Mouse (Mus musculus) cerebellum, postnatal 36 days (tissue): ENCODE results near the gene Slc25a12.
A peak's percentile ranks its signal among the peaks of the same experiment; 100 is the strongest.

Experiments
- DNase-seq, 2 experiments: peaks; one replicate each; pipeline ENCODE4 v3.0.0; 2021 to 2022; ENCODE audit warnings: mixed read lengths in 2 of 2

The Slc25a12 gene

DNA sequence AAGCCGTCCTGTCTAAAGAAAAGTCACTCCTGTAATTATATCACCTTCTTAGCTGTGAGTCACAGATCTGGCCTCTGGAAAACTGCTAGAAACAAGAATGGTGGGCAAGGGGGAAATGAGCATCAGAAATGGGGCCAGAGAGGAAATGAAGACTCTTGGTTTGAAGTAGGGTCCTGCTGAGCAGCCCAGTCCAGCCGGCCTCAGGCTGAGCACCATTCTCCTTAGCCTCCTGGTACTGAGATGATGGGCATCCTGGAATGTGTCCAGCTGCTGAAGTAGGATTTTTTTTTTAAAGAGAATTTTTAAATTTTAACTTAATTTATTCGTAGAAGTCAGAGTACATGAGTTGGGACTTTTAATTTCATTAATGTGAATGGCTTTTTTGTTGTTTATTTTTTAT, 62.7 kb downstream of the Slc25a12 start:
- no peak for DNase-seq

DNA sequence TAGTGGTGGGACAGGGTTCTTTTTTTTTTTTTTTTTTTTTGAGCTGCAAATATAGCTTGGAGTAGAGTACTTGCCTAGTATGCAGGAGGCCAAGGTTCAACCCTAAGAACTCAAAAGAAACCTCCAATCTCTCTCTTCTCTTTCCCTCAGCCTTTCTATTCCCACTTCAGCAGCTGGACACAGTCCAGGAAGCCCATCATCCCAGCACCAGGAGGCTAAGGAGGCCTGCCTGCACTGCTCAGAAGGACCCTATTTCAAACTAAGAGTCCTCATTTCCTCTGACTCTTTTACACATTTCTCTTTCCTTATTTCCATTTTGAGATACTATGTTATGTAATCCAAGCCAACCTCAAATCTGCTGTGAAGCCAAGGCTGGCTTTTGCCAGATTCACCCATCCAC, 64.3 kb downstream of the Slc25a12 start:
- no peak for DNase-seq

DNA sequence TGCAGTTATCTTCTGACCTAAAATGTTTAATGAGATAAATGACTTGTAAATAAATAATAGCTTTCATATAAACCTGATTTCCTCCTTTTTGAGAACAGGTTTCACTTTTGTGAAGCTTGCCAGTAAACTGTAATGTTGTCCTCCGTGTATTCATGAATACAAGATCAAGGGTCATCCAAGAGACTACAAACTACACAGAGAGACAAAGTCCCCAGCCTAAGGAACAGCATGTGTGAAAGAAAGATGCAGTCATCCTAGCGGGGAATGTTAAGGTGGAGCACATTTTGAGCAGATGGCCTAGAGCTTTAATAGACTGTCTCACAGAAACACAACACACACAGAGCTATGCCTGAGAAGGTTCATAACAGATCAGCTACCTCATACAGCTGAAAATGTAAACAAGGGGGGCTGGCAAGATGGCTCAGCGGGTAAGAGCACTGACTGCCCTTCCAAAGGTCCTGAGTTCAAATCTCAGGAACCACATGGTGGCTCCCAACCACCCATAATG, 65.3 kb downstream of the Slc25a12 start:
- no peak for DNase-seq

- DNase-seq, result no peak
These were observed 68.8 kb downstream of the Slc25a12 start for GRCm38 (mm10) chr2:71298729-71299128.

- no peak for DNase-seq
These were observed 70.0 kb downstream of the Slc25a12 start for GRCm38 (mm10) chr2:71297501-71297900.

- DNase-seq, result no peak
These were observed 71.7 kb downstream of the Slc25a12 start for GRCm38 (mm10) chr2:71295844-71296243.

GRCm38 (mm10) chr2:71294489-71294888, 73.1 kb downstream of the Slc25a12 start:
- DNase-seq, result no peak

GRCm38 (mm10) chr2:71293983-71294382, 73.6 kb downstream of the Slc25a12 start:
- DNase-seq, result no peak

DNA sequence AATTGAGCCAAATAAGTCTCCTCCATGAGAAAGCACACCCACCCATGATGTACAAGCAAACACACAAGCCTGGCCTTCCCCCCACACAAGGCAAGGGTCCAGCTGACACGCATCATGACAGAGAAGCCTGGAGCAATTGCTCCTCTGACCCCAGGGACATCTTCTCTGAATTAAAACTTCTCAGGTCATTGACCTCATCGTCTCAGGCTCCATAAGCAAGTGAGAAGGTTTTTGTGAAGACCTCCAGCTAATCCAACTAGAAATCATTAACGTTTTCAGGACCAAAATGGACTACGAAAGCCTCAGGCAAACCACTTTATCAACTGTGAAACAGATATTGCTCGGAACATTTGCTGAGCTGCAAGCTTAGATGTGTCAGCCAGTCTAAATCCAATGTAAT, 76.0 kb downstream of the Slc25a12 start:
- DNase-seq, result no peak

- DNase-seq, result no peak
These were observed 77.3 kb downstream of the Slc25a12 start for GRCm38 (mm10) chr2:71290107-71290775.

- no peak for DNase-seq
These were observed 85.6 kb downstream of the Slc25a12 start for GRCm38 (mm10) chr2:71281981-71282380.

- DNase-seq, result peak; percentile 72 to 78
These were observed 88.5 kb downstream of the Slc25a12 start for GRCm38 (mm10) chr2:71278791-71279775.

GRCm38 (mm10) chr2:71275734-71276133, 91.8 kb downstream of the Slc25a12 start:
- no peak for DNase-seq

DNA sequence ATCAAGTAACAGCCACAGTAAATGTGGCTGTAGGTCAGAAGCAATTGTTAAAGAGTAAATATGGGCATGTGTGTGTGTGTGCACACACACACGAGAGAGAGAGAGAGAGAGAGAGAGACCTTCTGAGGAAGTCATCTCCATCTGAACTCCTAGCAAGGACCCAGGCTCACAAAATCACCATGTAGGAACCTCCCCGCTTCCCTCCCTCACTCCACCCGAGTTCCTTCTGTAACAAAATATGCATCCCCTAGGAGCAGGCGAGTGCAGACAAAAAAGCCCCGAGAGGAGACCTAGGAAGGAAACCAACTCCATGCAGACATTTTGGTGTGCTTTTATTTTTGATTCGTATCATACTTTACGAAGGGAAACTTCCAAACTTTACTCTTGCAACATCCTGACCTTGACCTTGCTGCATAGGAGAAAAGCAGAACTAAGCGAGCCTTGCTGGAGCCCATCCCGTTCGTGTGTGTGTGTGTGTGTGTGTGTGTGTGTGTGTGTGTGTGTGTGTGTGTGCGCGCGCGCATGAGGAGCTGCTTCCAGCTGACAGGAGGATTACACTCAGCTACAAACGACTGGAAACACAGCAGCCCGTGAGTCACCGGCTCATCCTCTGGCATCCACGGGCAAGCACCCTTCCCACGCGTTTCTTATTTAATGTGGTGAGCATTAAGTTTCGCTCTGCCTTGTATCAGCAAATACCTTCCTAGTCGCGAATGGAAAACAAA, 93.4 kb downstream of the Slc25a12 start:
- no peak for DNase-seq

DNA sequence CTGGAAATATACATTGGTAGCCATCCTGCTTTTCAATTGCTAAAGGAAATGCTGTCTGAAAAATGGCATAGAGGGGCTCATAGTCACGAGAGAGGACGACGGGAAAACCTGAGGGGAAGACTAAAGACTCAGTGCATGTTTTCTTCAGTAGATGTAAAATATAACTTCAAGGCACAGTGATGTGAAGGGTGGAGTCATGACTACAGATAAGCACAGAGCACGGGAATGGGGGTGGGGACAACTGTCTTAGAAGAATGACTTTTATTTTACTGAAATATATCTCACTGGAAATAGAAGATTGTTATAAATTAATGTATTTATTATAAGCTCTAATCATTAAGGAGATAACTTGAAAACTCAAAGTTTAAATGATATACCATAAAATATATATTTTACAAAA, 97.5 kb downstream of the Slc25a12 start:
- DNase-seq, result no peak

- no peak for DNase-seq
These were observed 98.2 kb downstream of the Slc25a12 start for GRCm38 (mm10) chr2:71269332-71269731.

DNA sequence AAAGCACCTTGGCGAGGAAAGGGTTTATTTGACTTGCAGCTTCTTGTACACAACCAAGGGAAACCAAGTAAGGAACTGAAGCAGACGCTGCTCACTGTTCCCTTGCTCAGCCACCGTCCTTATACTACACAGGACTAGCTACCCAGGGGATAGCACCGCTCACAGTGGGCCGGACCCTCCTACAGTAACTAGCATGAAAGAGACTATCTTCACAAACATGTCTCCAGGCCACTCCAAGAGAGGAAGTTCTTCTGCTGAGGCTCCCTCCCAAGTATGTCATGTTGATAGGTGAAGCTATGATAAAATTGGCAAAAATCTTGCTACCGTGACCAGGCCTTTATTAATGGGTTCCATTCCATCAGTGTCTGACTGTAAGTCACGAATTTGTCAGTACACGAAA, 98.9 kb downstream of the Slc25a12 start:
- DNase-seq, result no peak

GRCm38 (mm10) chr2:71264585-71264984, 103.0 kb downstream of the Slc25a12 start:
- no peak for DNase-seq

DNA sequence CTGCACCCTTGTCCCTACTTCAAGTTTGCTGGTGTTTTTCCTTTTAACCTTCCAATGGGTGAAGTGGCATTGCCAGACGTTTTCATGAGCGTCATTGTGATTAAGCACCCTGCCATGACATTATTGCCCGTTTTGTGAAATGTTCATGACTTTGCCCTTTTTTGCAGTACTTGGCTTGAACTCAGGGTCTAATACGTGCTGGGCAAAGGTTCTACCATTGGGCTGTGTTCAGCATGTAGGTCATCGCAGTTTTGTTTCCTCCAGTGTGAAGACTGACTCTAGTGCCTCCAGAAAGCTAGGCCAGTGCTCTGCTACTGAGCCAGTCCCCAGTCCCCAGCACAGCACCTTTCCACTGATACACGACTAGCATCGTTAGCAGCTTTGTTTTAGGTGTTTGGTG, 111.0 kb downstream of the Slc25a12 start:
- no peak for DNase-seq

DNA sequence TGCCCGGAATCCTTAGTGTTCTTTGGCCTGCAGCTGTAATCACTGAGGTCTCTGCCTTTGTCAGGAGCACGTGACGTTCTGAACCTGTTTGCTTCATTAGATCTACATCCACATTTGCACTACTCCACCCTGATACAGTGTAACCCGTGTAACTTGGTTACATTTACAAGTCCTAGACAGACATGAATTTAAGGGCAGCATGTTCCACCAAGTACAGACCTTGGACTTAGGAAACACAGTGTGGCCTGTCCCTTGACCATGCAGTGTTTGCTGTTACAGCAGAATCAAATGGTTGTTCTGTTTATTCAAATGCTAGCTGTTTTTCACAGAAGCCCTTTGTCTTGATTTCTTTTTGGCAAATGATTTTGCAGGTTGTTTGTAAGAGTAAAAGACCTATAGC, 112.7 kb downstream of the Slc25a12 start:
- no peak for DNase-seq

- no peak for DNase-seq
These were observed 116.7 kb downstream of the Slc25a12 start for GRCm38 (mm10) chr2:71250841-71251240.

DNA sequence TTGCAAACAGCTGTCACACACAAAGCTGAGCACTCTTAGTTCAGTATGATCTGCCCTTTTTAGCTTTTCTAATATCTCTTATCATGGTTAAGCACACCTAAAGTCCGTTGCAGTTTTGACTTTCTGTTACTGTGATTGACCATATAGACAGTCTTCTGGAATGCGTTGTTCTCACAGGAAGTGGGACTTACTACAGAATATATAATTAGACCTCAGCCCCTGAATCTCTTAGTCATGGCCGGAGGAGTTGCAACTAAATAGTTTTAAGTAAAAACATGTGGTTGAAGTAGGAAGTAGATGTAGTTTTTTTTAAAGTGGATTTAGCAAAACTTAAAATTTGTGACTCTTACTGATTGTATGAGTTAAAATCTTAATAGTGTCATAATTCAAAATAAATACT, 119.5 kb downstream of the Slc25a12 start:
- DNase-seq, result no peak

- no peak for DNase-seq
These were observed 121.5 kb downstream of the Slc25a12 start for GRCm38 (mm10) chr2:71246096-71246495.
